In the genomic region with DNA sequence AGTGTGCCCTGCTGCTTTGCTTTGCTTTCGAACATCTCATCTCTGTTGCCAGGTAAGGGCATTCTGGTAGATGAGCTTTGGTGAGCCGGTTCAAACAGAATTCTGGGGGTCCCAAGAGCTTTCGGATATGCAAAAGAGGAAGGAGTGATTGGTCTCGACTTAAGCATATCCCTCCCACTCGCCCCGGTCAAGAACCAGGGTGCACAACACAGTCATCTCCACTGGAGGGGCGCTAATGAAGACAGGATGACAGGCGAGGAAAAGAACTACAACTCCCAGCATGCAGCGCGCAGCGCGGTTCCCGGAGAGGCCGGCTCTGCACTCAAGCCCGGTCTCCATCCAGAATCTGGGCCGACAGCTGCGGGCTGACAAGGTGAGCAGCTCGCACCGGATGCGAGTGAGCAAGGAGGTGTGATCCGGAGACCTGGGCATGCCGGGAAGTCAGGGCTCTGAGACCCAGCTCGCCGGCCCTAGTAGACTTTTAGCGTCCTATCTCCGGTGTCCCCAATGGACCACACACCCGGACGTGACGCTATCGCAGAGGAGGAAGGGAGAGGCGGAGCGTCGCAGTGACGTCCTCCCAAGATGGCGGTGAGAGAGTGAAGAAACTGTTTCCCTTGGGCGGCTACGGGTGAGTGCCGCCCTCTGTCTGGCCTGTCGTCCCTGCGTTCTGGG, we compare ENCODE assay signal across 8 mouse cellular contexts. TPM values are rescaled to one million over a fixed set of nuclear protein-coding genes. Genes with fewer than 3 reads are reported as not detected.
DNase-seq lines count a peak whose midpoint lies in the region; ATAC-seq and TF ChIP-seq lines count a peak whose summit lies in the region.

Mynn (plus strand) TSS at position 1 of the 675 bp plus-strand sequence.

- H3K4me1 ChIP-seq in CH12.LX (ENCODE audit: control insufficient read depth in 1 of 2, insufficient read depth in 2 of 2): peaks cover 6 to 40% of the 10 kb centered on the region in 2 experiments
- peaks cover 4% of the 10 kb centered on the region for H3K4me1 ChIP-seq in forebrain, embryonic 11.5 days (replicated peaks; ENCODE audit: control insufficient read depth, insufficient read depth, low read length)
- H3K4me1 ChIP-seq in heart, embryonic 16.5 days (ENCODE audit: control insufficient read depth, insufficient read depth, low read length): peaks cover 21% of the 10 kb centered on the region
- H3K4me1 ChIP-seq in liver, embryonic 15.5 days (replicated peaks): peaks cover 24% of the 10 kb centered on the region
- H3K4me1 ChIP-seq in neural tube, embryonic 12.5 days: peaks cover 16% of the 10 kb centered on the region

- under 1% methylated on average over 40 of the region's 40 CpGs for WGBS in forebrain, embryonic 11.5 days
- WGBS in heart, embryonic 16.5 days: under 1% methylated on average over 40 of the region's 40 CpGs
- under 1% methylated on average over 40 of the region's 40 CpGs for WGBS in liver, embryonic 15.5 days (ENCODE audit: insufficient replicate concordance)
- under 1% methylated on average over 40 of the region's 40 CpGs for WGBS in neural tube, embryonic 12.5 days

- no peak for TF ChIP-seq EP300 in CH12.LX (IDR thresholded peaks at IDR 0.05; ENCODE audit: low read length)

- ATAC-seq in forebrain, embryonic 11.5 days (replicated peaks; ENCODE audit: low FRiP score): peak; percentile 94
- ATAC-seq in heart, embryonic 16.5 days (replicated peaks; ENCODE audit: extremely low read depth, insufficient read depth, low FRiP score): peak; percentile 92
- ATAC-seq in liver, embryonic 15.5 days (ENCODE audit: insufficient read depth): peak; percentile 93
- ATAC-seq in neural tube, embryonic 12.5 days (ENCODE audit: low FRiP score, low read depth): peak; percentile 95

- TF ChIP-seq CTCF in CH12.LX (conservative IDR thresholded peaks at IDR 0.05 in 1 of 2, IDR thresholded peaks at IDR 0.05 in 1 of 2; ENCODE audit: low read depth in 2 of 2, low read length in 2 of 2): peak in 1 of 2 experiments; percentile 65; a peak in 2 of 4 replicates

- no peaks in the 10 kb centered on the region for H3K27me3 ChIP-seq in CH12.LX (replicated peaks)
- no peaks in the 10 kb centered on the region for H3K27me3 ChIP-seq in forebrain, embryonic 11.5 days (ENCODE audit: control insufficient read depth, insufficient read depth, low read length)
- no peaks in the 10 kb centered on the region for H3K27me3 ChIP-seq in heart, embryonic 16.5 days (ENCODE audit: control insufficient read depth, insufficient read depth, low read length)
- peaks cover 26% of the 10 kb centered on the region for H3K27me3 ChIP-seq in liver, embryonic 15.5 days
- H3K27me3 ChIP-seq in neural tube, embryonic 12.5 days (replicated peaks): peaks cover 4% of the 10 kb centered on the region; the same call in 1 of the 2 replicates

- DNase-seq in CH12.LX (ENCODE audit: extremely low read depth): peak; percentile 99
- DNase-seq in c-Kit-positive CD71-positive TER-119-negative erythroid progenitor cells, embryonic 14.5 days (ENCODE audit: low read depth): peak; percentile 92
- DNase-seq in forebrain, embryonic 11.5 days (ENCODE audit: low spot score): peak; percentile 96
- peak; percentile 97 to 99 for DNase-seq in kidney, postnatal 36 days
- peak; percentile 96 for DNase-seq in telencephalon, adult 2 months (ENCODE audit: low read depth, low spot score)

- peak within 1 kb of the TSS; percentile 80 for H3K4me2 ChIP-seq in CH12.LX (ENCODE audit: insufficient read depth, low read depth, poor library complexity, severe bottlenecking)
- peak within 1 kb of the TSS; percentile 80 for H3K4me2 ChIP-seq in forebrain, embryonic 11.5 days (ENCODE audit: low read depth, low read length, severe bottlenecking)
- H3K4me2 ChIP-seq in heart, embryonic 16.5 days (ENCODE audit: low read depth, low read length): peak within 1 kb of the TSS; percentile 88
- peak within 1 kb of the TSS; percentile 91 for H3K4me2 ChIP-seq in liver, embryonic 15.5 days
- H3K4me2 ChIP-seq in neural tube, embryonic 12.5 days (replicated peaks): peak within 1 kb of the TSS; percentile 78

- peaks cover 11 to 21% of the 10 kb centered on the region in 2 experiments for H3K36me3 ChIP-seq in CH12.LX (replicated peaks in 1 of 2; ENCODE audit: control insufficient read depth in 1 of 2, insufficient read depth in 1 of 2, low read length in 1 of 2)
- H3K36me3 ChIP-seq in forebrain, embryonic 11.5 days (ENCODE audit: control insufficient read depth, insufficient read depth, low read length): no peaks in the 10 kb centered on the region; the same call in 1 of the 2 replicates
- peaks cover 14% of the 10 kb centered on the region for H3K36me3 ChIP-seq in heart, embryonic 16.5 days (ENCODE audit: control insufficient read depth, insufficient read depth)
- peaks cover 25% of the 10 kb centered on the region for H3K36me3 ChIP-seq in liver, embryonic 15.5 days (replicated peaks)
- peaks cover 13% of the 10 kb centered on the region for H3K36me3 ChIP-seq in neural tube, embryonic 12.5 days

- TF ChIP-seq RAD21 in CH12.LX (IDR thresholded peaks at IDR 0.05; ENCODE audit: low read depth, low read length): no peak; the same call in 1 of the 2 replicates

- peak within 1 kb of the TSS; percentile 62 to 94 (median 77) for H3K4me3 ChIP-seq in CH12.LX (replicated peaks in 1 of 3; ENCODE audit: low read depth in 2 of 3, low read length in 2 of 3, poor library complexity in 1 of 3)
- peak within 1 kb of the TSS; percentile 65 for H3K4me3 ChIP-seq in forebrain, embryonic 11.5 days (ENCODE audit: low read depth, low read length)
- peak within 1 kb of the TSS; percentile 99 for H3K4me3 ChIP-seq in heart, embryonic 16.5 days (ENCODE audit: low read length)
- H3K4me3 ChIP-seq in liver, embryonic 15.5 days (replicated peaks): peak within 1 kb of the TSS; percentile 91
- peak within 1 kb of the TSS; percentile 89 for H3K4me3 ChIP-seq in neural tube, embryonic 12.5 days

- dilution Hi-C loops in CH12.LX (cut with MboI; ENCODE audit: extremely low pct_ligation_motif_present, extremely low pct_unique_long_range_greater_than_20kb, low sequenced_read_pairs): no loop called here

- peaks cover 30% of the 10 kb centered on the region for H3K79me2 ChIP-seq in CH12.LX (replicated peaks; ENCODE audit: control insufficient read depth, extremely low read depth, insufficient read depth, poor library complexity, severe bottlenecking)

- in situ Hi-C loops in CH12.LX (cut with MboI; ENCODE audit: low pct_ligation_motif_present, low pct_unique_long_range_greater_than_20kb, low sequenced_read_pairs): no loop called here

- peak within 1 kb of the TSS; percentile 69 for H3K9ac ChIP-seq in CH12.LX (ENCODE audit: insufficient read depth, low read depth)
- peak within 1 kb of the TSS; percentile 71 for H3K9ac ChIP-seq in forebrain, embryonic 11.5 days (ENCODE audit: low read length)
- H3K9ac ChIP-seq in heart, embryonic 16.5 days (ENCODE audit: low read length): peak within 1 kb of the TSS; percentile 98
- peak within 1 kb of the TSS; percentile 78 for H3K9ac ChIP-seq in liver, embryonic 15.5 days
- peak within 1 kb of the TSS; percentile 83 for H3K9ac ChIP-seq in neural tube, embryonic 12.5 days

- H3K27ac ChIP-seq in CH12.LX (ENCODE audit: insufficient read depth, low read depth): peak within 1 kb of the TSS; percentile 96
- H3K27ac ChIP-seq in forebrain, embryonic 11.5 days (ENCODE audit: low read depth, low read length): peak within 1 kb of the TSS; percentile 74
- H3K27ac ChIP-seq in heart, embryonic 16.5 days (ENCODE audit: low read length): peak within 1 kb of the TSS; percentile 96
- peak within 1 kb of the TSS; percentile 98 for H3K27ac ChIP-seq in liver, embryonic 15.5 days (replicated peaks)
- H3K27ac ChIP-seq in neural tube, embryonic 12.5 days: peak within 1 kb of the TSS; percentile 91

- TF ChIP-seq POLR2A in CH12.LX (IDR thresholded peaks at IDR 0.05; ENCODE audit: low read depth, low read length): peak; percentile 71

- no peaks in the 10 kb centered on the region for H3K9me3 ChIP-seq in CH12.LX (replicated peaks; ENCODE audit: low read length)
- no peaks in the 10 kb centered on the region for H3K9me3 ChIP-seq in forebrain, embryonic 11.5 days (ENCODE audit: control insufficient read depth, low read length)
- H3K9me3 ChIP-seq in heart, embryonic 16.5 days (replicated peaks; ENCODE audit: control insufficient read depth, low read length): no peaks in the 10 kb centered on the region
- no peaks in the 10 kb centered on the region for H3K9me3 ChIP-seq in liver, embryonic 15.5 days (replicated peaks)
- H3K9me3 ChIP-seq in neural tube, embryonic 12.5 days: no peaks in the 10 kb centered on the region

TF ChIP-seq in CH12.LX, 34 proteins besides CTCF, POLR2A, EP300 and RAD21 (continues in another document):
- TF ChIP-seq MEF2A (IDR thresholded peaks at IDR 0.05; ENCODE audit: borderline replicate concordance, low read depth, low read length) (no peak), GABPA (IDR thresholded peaks at IDR 0.05; ENCODE audit: insufficient replicate concordance, low read depth, low read length) (peak; percentile 33; the same call in 1 of the 2 replicates), ZMIZ1 (IDR thresholded peaks at IDR 0.05; ENCODE audit: low read depth, low read length) (no peak), NRF1 (IDR thresholded peaks at IDR 0.05; ENCODE audit: low read depth, low read length) (0 out of 2 replicates have a peak, but pooled peaks have one; percentile 35), ZC3H11A (IDR thresholded peaks at IDR 0.05; ENCODE audit: low read depth, low read length) (no peak), MAFK (IDR thresholded peaks at IDR 0.05; ENCODE audit: insufficient replicate concordance, low read length) (0 out of 2 replicates have a peak, but pooled peaks have one; percentile 11), E2F4 (IDR thresholded peaks at IDR 0.05; ENCODE audit: insufficient replicate concordance, low read depth, low read length) (peak; percentile 56; the same call in 1 of the 2 replicates), TBP (conservative IDR thresholded peaks at IDR 0.05; ENCODE audit: low read depth, low read length) (no peak; the same call in 1 of the 2 replicates), BHLHE40 (IDR thresholded peaks at IDR 0.05; ENCODE audit: low read depth, low read length) (no peak), MAX (IDR thresholded peaks at IDR 0.05; ENCODE audit: low read length) (no peak), SIN3A (IDR thresholded peaks at IDR 0.05; ENCODE audit: low read length) (peak; percentile 41; the same call in 1 of the 2 replicates), USF1 (IDR thresholded peaks at IDR 0.05; ENCODE audit: low read depth, low read length) (no peak), KAT2A (IDR thresholded peaks at IDR 0.05; ENCODE audit: insufficient replicate concordance, low read length) (peak; percentile 87; the same call in 1 of the 2 replicates)

RNA-seq across cellular contexts. Expression of gene Mynn, which starts in this region (rescaled TPM):
- total RNA-seq in CH12.LX (2012; rRNA removed) (11.8 and 15.5 TPM in 2 replicates), CH12.LX (2014; rRNA removed) (31.1 and 31.6 TPM in 2 replicates)
- 11.7 and 11.9 TPM in 2 replicates for polyA plus RNA-seq in CH12.LX (2012; ENCODE audit: insufficient read length, low read depth)
- polyA plus RNA-seq in forebrain, embryonic 11.5 days (2014; fragmentation: Nextera tagmentation; extraction: Ambion mirVana): 33.4 and 36.4 TPM in 2 replicates
- polyA plus RNA-seq in heart, embryonic 16.5 days (2015; fragmentation: Nextera tagmentation; extraction: Ambion mirVana): 21.5 and 28.4 TPM in 2 replicates
- 12.4 and 13.0 TPM in 2 replicates for polyA plus RNA-seq in liver, embryonic 15.5 days (2015; fragmentation: Nextera tagmentation; extraction: Ambion mirVana)
- 34.6 and 38.8 TPM in 2 replicates for polyA plus RNA-seq in neural tube, embryonic 12.5 days (2016; fragmentation: Nextera tagmentation; extraction: Ambion mirVana)

Comparison
In these comparisons a context has a peak if more than half of its experiments do, and no peak if none do; other contexts are left out.
1. Peak in every context shown above with its lines: DNase-seq, ATAC-seq, H3K4me3 ChIP-seq and H3K27ac ChIP-seq.